Mouse (Mus musculus): ENCODE results near the gene Adgra3. TPM values are rescaled to one million over a fixed set of nuclear protein-coding genes. Genes with fewer than 3 reads are reported as not detected.

The Adgra3 gene
- polyA plus RNA-seq, 1 experiment = 10.6 TPM

DNA sequence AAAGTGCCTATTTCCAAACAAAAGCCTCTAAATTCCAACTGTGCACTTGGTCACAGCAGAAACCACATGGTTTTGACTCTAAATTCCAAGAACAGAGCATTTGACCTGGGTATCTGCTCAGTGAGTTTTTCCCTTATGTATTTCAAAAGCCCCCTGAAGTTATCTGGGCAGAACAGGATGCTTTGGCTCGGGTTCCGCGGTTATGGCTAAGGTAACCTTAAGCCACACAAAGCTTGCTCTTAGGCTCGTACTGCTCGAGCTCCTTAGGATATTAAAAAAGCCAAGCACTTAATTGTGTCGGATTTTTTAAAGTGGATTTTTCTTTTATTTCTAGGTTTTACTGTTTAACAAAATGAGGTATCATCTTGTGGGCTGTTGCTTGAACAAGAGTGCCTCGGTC lies 44.1 kb downstream of the Adgra3 start:
- no peak for DNase-seq
- 82% methylated on average over 7 of the region's 7 CpGs for WGBS
- TF ChIP-seq CTCF (IDR thresholded peaks at IDR 0.05; ENCODE audit: borderline replicate concordance, insufficient read depth, low read depth, low read length) (no peak), POLR2A (IDR thresholded peaks at IDR 0.05; ENCODE audit: borderline replicate concordance, insufficient read depth, low read length) (no peak)
- no peak overlapping the region for H3K27ac ChIP-seq (ENCODE audit: insufficient read depth, low read length)
- H3K4me1 ChIP-seq (ENCODE audit: control insufficient read depth, insufficient read depth, low read length) = no peaks in the 10 kb centered on the region
- no peak overlapping the region for H3K4me3 ChIP-seq (replicated peaks; ENCODE audit: insufficient read depth, low read depth, low read length)
- no peaks in the 10 kb centered on the region for H3K27me3 ChIP-seq (ENCODE audit: control insufficient read depth, insufficient read depth, low read length)

GRCm38 (mm10) chr5:50013965-50014364 lies 44.8 kb downstream of the Adgra3 start:
- 84% methylated on average over 4 of the region's 4 CpGs for WGBS
- TF ChIP-seq POLR2A (IDR thresholded peaks at IDR 0.05; ENCODE audit: borderline replicate concordance, insufficient read depth, low read length) = no peak
- TF ChIP-seq CTCF (IDR thresholded peaks at IDR 0.05; ENCODE audit: borderline replicate concordance, insufficient read depth, low read depth, low read length) = no peak
- Histone ChIP-seq H3K4me3 (replicated peaks; ENCODE audit: insufficient read depth, low read depth, low read length) (no peak overlapping the region), H3K27ac (ENCODE audit: insufficient read depth, low read length) (no peak overlapping the region), H3K4me1 (ENCODE audit: control insufficient read depth, insufficient read depth, low read length) (no peaks in the 10 kb centered on the region), H3K27me3 (ENCODE audit: control insufficient read depth, insufficient read depth, low read length) (no peaks in the 10 kb centered on the region)
- DNase-seq = no peak

GRCm38 (mm10) chr5:50008841-50009240 lies 50.0 kb downstream of the Adgra3 start:
- H3K27me3 ChIP-seq (ENCODE audit: control insufficient read depth, insufficient read depth, low read length) = no peaks in the 10 kb centered on the region
- no peak for DNase-seq
- no peaks in the 10 kb centered on the region for H3K4me1 ChIP-seq (ENCODE audit: control insufficient read depth, insufficient read depth, low read length)
- H3K27ac ChIP-seq (ENCODE audit: insufficient read depth, low read length) = no peak overlapping the region
- WGBS = 66% methylated on average over 4 of the region's 4 CpGs
- no peak overlapping the region for H3K4me3 ChIP-seq (replicated peaks; ENCODE audit: insufficient read depth, low read depth, low read length)
- TF ChIP-seq CTCF (IDR thresholded peaks at IDR 0.05; ENCODE audit: borderline replicate concordance, insufficient read depth, low read depth, low read length) (no peak), POLR2A (IDR thresholded peaks at IDR 0.05; ENCODE audit: borderline replicate concordance, insufficient read depth, low read length) (no peak)

- Histone ChIP-seq H3K27me3 (ENCODE audit: control insufficient read depth, insufficient read depth, low read length) (no peaks in the 10 kb centered on the region), H3K4me1 (ENCODE audit: control insufficient read depth, insufficient read depth, low read length) (no peaks in the 10 kb centered on the region), H3K4me3 (replicated peaks; ENCODE audit: insufficient read depth, low read depth, low read length) (no peak overlapping the region), H3K27ac (ENCODE audit: insufficient read depth, low read length) (no peak overlapping the region)
- TF ChIP-seq POLR2A (IDR thresholded peaks at IDR 0.05; ENCODE audit: borderline replicate concordance, insufficient read depth, low read length) (no peak), CTCF (IDR thresholded peaks at IDR 0.05; ENCODE audit: borderline replicate concordance, insufficient read depth, low read depth, low read length) (no peak)
- WGBS = 74% methylated on average over 9 of the region's 9 CpGs
- DNase-seq = no peak
Observed at GRCm38 (mm10) chr5:50006915-50007658, 51.7 kb downstream of the Adgra3 start.

DNA sequence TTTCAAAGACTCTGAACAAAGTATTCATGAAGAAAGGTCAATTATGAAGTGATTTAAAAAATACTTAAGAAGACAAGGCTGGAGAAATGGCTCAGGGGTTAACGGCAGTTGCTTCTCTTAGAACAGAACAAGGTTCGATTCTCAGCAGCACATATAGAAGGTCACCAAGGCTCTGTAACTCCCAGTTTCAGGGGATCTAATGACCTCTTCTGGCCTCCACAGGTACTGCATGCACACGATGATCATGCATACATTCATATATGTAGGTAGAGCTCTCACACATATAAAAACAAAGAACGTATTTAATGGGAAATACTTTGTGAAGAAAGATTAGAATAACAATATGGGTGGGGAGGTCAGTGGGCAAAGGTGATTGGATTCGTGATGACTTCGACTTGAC lies 56.5 kb downstream of the Adgra3 start:
- Histone ChIP-seq H3K27ac (ENCODE audit: insufficient read depth, low read length) (no peak overlapping the region), H3K4me1 (ENCODE audit: control insufficient read depth, insufficient read depth, low read length) (no peaks in the 10 kb centered on the region), H3K4me3 (replicated peaks; ENCODE audit: insufficient read depth, low read depth, low read length) (no peak overlapping the region), H3K27me3 (ENCODE audit: control insufficient read depth, insufficient read depth, low read length) (no peaks in the 10 kb centered on the region)
- TF ChIP-seq CTCF (IDR thresholded peaks at IDR 0.05; ENCODE audit: borderline replicate concordance, insufficient read depth, low read depth, low read length) = no peak
- no peak for TF ChIP-seq POLR2A (IDR thresholded peaks at IDR 0.05; ENCODE audit: borderline replicate concordance, insufficient read depth, low read length)
- WGBS = 88% methylated on average over 6 of the region's 6 CpGs
- no peak for DNase-seq

DNA sequence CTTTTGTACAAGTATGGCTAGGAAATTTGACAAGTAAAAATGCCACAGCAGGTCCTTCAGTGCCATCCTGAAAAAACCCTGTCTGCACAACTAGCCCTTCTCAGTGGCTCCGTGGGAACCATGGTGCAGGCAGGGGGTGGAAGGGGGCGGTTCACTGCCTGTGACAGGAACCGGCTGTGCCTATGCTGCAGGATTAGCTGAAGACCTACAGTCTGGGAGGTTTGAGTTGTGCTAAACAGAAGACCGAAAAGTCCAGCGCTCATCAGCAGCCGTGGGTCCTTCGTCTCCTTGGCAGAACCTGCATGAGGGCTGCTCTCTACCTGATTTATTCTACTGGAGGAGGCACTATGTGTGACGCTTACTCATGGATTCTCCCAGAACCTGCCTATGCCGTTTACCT lies 59.0 kb downstream of the Adgra3 start:
- Histone ChIP-seq H3K27ac (ENCODE audit: insufficient read depth, low read length) (no peak overlapping the region), H3K4me3 (replicated peaks; ENCODE audit: insufficient read depth, low read depth, low read length) (no peak overlapping the region), H3K27me3 (ENCODE audit: control insufficient read depth, insufficient read depth, low read length) (no peaks in the 10 kb centered on the region), H3K4me1 (ENCODE audit: control insufficient read depth, insufficient read depth, low read length) (no peaks in the 10 kb centered on the region)
- no peak for DNase-seq
- WGBS = 53% methylated on average over 9 of the region's 9 CpGs
- no peak for TF ChIP-seq POLR2A (IDR thresholded peaks at IDR 0.05; ENCODE audit: borderline replicate concordance, insufficient read depth, low read length)
- TF ChIP-seq CTCF (IDR thresholded peaks at IDR 0.05; ENCODE audit: borderline replicate concordance, insufficient read depth, low read depth, low read length) = no peak

DNA sequence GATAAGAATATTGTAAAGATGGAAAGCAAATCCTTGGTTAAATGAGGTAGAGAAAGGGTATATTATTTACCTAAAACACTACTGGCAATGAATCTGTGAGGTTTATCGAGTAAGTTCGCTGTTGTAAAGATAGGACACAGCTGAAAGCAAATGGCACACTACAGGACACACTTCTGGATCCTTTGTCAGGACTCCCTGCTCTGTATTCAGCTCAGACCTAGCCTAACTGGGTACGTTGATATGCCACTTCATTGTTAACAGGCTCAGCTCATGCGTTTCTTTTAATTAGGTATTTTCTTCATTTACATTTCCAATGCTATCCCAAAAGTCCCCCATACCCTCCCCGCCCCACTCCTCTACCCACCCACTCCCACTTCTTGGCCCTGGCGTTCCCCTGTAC lies 61.8 kb downstream of the Adgra3 start:
- no peak for DNase-seq
- Histone ChIP-seq H3K4me1 (ENCODE audit: control insufficient read depth, insufficient read depth, low read length) (no peaks in the 10 kb centered on the region), H3K4me3 (replicated peaks; ENCODE audit: insufficient read depth, low read depth, low read length) (no peak overlapping the region), H3K27ac (ENCODE audit: insufficient read depth, low read length) (no peak overlapping the region), H3K27me3 (ENCODE audit: control insufficient read depth, insufficient read depth, low read length) (no peaks in the 10 kb centered on the region)
- TF ChIP-seq POLR2A (IDR thresholded peaks at IDR 0.05; ENCODE audit: borderline replicate concordance, insufficient read depth, low read length) (no peak), CTCF (IDR thresholded peaks at IDR 0.05; ENCODE audit: borderline replicate concordance, insufficient read depth, low read depth, low read length) (no peak)
- WGBS = 94% methylated on average over 6 of the region's 6 CpGs

DNA sequence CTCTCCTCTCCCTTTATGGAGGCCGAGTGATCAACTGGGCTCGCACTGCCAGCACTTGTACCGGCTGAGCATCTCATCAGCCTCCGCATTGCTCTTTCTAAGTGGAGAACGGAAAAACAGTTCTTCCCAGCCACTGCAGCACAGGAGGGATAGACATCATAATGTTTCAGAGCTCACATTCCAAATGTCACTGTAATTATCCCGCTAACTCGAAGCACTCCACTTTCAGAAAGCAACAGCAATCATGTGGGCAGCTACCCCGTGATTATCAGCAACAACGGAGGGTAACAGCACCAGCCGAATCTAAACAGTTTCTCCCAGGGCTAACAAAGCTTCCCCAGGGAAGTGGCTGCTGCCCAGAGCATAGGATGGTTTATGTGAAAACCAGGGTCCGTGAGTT lies 62.3 kb downstream of the Adgra3 start:
- DNase-seq = no peak
- H3K4me3 ChIP-seq (replicated peaks; ENCODE audit: insufficient read depth, low read depth, low read length) = no peak overlapping the region
- WGBS = 87% methylated on average over 11 of the region's 11 CpGs
- no peaks in the 10 kb centered on the region for H3K4me1 ChIP-seq (ENCODE audit: control insufficient read depth, insufficient read depth, low read length)
- no peak for TF ChIP-seq CTCF (IDR thresholded peaks at IDR 0.05; ENCODE audit: borderline replicate concordance, insufficient read depth, low read depth, low read length)
- TF ChIP-seq POLR2A (IDR thresholded peaks at IDR 0.05; ENCODE audit: borderline replicate concordance, insufficient read depth, low read length) = no peak
- no peak overlapping the region for H3K27ac ChIP-seq (ENCODE audit: insufficient read depth, low read length)
- no peaks in the 10 kb centered on the region for H3K27me3 ChIP-seq (ENCODE audit: control insufficient read depth, insufficient read depth, low read length)

Measured in cerebellum, adult 2 months (tissue).